Mouse (Mus musculus) mesoderm, embryonic 11.5 days (tissue): ENCODE data around the gene Echdc2.
"Not testable (repeated sequence)": the region's sequence is repeated elsewhere in the genome, so short reads cannot be mapped to it uniquely, and the experiment has no call there.

ENCODE experiments used
- DNase-seq: peaks from one replicate; pipeline ENCODE4 v3.0.0-alpha.2; 2012; ENCODE audit warnings: low read depth, low spot score

Echdc2 gene

DNA sequence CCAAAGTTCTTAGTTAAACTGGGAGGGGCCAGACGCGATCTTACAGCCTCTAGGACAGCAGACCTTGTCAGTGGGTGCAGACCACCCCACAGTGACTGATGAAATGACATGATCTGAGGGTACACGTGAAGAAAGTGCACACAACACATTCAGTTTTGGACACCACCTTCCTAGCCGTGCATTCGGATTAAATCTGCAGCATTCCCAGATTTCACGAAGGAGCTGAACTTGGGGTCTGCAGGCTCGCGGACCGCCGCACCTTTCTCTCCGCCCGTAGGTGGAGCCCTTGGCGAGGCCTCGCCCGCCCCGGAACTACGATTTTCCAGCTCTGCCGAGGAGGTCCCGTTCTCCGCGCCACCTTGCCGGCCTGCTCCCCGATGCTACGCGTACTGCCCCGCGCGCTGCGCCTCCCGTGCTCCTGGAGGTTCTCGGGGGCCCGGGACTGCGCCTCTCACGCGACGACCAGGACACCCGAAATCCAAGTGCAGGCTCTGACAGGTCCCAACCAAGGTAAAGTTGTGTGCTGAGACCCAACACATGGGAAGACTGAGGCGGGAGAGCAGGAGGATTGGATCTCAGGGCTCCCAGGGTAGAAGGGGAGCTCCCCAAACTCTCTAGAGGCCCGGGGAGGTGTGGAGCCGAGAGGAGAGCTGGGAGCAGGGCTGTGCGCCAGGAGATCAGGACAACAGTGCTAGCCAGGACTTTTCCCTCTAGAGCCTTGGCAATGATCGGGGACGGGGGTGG is at the start of gene Echdc2:
Gene Echdc2, plus strand, starts transcription at position 286 of the 744 bp plus-strand sequence.
- peak; percentile 56 for DNase-seq

DNA sequence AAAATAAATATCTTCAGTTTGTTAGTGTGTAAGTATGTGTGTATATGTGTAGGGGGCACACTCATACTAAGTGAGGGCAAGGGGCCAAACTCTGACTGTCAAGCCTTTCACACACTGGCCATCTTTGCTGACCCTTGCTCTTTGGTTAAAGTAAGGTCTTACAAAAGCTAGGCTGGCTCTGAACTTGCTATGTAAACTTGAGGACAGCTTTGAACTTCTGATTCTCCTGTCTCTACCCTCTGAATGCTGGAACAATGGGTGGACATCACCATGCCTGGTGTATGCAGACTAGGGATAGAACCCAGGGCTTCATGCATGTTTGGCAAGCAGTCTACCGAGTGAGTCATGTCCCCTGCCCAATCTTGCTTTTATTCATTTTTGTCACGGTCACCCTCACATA is 48.8 kb upstream of the Echdc2 start:
- DNase-seq = no peak

DNA sequence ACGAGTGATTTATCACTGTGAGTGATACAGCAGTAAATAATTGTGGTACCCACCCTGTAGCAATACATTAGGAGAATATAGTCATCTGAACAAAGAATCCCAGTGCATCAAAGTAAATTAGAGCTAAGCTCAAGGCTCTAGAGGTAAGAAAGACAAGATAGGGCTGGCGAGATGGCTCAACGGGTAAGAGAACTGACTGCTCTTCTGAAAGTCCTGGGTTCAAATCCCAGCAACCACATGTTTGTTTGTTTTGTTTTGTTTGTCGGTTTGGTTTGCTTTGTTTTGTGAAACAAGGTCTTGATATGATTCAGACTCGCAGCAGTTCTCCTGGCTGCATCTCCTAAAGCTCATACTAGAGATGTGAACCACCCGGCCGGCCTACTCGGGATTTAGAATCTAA is 47.7 kb upstream of the Echdc2 start:
- DNase-seq = no peak

DNA sequence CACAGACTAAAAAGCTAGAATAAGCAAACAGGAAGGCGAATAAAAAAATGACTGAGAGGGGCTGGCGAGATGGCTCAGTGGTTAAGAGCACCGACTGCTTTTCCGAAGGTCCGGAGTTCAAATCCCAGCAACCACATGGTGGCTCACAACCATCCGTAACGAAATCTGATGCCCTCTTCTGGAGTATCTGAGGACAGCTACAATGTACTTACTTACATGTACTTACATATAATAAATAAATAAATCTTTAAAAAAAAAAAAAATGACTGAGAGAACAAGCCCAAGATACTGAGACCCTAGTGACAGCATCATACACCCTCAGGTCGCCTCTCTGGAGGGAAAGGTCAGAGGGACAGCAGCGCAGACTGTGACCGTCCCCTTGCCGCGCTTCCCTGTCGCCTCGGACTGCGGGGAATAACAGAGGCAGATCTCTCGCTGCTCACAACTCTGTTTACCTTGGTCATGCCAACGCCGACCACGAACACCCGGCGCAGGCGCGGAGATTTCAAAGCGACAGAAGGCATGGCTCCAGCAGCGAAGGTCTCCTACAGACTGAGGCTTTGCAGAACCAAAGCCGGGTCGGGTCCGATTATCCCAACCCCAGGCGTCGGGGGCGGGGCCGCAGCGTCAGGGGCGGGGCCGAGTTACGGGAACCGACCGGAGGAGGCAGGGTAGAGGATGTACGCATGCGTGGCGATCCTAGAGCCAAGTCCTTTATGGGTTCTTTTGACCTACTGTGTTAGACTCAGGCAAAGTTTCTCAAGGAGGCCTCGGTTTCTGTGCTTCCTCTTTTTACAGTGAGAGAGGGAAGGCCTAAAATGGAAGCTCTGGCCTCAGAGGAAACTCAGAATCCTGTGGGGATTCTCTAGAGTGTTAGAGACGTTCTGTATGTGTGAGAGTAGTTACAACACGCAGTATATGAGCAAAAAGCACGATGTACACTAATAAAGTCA is 47.0 kb upstream of the Echdc2 start:
- peak; percentile 90 for DNase-seq

DNA sequence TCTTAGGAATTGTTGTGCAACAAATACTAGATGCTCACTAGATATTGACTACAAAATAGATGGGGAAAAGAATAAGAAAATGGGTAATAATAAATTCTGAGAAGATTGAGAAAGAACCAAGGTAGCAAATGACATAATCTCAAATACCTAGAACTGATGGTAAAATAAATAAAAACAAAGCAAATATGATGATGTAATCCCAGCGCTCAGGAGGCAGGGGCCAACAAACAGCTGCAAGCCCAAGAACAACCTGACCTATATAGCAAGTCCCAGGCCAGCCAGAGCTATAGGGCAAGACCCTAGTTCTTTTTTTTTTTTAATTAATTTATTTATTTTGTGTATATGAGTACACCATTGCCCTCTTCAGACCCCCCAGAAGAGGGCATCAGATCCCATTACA is 41.1 kb upstream of the Echdc2 start:
- no peak for DNase-seq

DNA sequence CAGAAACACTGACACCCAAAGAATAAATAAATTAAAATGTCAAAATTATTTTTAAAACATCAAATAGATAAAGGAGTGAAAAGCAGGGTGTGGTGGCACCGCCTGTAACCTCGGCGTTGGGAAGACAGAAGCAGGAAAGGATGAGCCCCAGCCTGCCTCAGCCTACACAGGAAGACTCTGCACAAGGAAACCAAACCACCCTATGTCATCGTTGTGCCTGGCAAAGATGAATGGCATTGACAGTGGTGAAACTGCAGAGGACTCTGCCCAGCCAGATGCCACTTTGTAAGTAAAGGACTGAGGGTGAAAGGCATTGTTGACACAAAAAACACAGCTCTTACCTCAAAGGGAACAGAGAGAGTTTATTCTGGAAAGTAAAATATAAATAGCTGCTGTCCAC is 39.0 kb upstream of the Echdc2 start:
- DNase-seq = no peak

DNA sequence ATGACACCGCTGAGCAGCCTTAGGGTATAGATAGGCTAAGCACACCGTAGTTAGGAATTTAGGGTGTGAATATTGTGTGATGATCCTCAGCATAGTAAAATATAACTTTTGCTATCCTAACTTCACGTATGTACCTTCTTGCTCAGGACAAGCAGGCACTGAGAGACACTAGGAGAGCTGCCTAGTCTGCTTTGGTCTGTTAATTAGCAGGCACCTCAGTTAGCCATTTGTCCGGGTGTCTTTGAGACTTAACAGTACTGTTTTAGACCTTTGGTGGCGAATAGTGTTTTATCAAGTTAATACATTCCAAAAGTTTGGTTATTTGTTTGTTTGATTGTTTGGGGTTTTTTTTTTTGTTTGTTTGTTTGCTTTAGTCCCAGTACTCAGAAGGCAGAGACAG is 37.7 kb upstream of the Echdc2 start:
- DNase-seq = no peak

DNA sequence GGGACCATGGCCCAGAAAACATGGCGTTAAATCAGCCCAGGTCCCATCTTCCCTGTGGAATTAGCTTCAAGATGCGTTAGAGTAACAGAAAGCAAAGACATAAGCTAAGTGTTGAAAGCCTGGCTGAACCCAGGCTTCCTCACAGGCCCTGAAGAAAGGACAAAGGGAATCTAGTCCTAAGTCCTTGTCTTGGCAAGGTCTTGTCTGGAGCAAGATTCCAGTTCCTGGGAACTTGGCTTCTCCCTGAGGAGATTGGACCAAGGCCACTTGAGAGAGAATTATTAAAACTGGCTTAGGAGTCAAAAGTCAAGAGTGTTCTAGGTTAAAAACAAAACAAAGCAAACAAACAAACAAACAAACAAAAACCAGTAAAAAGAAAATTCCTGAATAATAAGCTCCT is 36.9 kb upstream of the Echdc2 start:
- no peak for DNase-seq

DNA sequence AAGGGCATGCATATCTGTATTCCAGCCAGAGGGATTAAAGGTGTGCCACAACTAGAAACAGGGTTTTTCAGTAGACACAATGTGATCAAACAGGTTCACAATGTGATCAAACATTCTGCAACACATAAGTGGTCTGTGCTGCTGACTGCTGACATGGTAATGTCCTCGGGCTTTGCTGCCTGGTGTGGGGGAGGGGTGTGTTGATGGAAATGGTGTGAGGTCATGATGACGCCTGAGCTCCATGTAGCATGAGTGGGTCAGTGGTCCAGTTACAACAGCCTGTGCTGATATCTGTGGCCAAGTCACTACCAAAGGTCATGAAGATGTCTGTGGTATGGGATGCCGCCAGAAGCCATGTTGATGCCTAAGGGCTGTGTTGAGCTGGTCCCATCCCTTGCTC is 34.8 kb upstream of the Echdc2 start:
- no peak for DNase-seq

DNA sequence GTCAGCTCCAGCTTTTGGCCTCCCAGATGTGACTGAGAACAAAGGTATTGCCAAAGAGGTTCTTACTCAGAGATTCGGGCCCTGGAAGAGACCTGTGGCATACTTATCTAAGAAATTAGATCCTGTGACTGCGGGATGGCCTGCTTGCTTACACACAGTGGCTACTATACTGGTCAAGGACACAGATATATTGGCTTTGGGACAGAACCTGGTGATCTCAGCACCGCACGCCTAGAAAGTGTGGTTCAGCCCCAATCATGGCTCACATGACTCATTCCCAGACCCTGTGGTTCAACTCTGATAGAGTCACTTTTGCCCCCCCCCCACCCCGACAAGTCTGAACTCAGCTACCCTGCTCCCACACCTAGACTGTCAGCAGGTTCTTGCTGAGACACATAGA is 28.3 kb upstream of the Echdc2 start:
- no peak for DNase-seq

DNA sequence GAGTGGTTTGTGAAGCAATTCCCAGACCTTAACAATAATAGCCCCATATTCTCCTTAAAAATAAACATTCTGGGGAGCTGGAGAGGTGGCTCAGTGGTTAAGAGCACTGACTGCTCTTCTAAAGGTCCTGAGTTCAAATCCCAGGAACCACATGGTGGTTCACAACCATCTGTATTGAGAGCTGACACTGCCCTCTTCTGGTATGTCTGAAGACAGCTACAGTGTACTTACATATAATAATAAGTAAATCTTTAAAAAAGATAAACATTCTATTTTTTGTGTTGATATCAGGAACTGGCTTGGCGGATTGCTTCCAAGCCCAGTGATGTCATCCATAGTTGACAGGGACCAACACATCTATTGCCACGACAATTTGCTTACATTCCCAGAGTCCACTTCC is 22.1 kb upstream of the Echdc2 start:
- not testable (repeated sequence) for DNase-seq

DNA sequence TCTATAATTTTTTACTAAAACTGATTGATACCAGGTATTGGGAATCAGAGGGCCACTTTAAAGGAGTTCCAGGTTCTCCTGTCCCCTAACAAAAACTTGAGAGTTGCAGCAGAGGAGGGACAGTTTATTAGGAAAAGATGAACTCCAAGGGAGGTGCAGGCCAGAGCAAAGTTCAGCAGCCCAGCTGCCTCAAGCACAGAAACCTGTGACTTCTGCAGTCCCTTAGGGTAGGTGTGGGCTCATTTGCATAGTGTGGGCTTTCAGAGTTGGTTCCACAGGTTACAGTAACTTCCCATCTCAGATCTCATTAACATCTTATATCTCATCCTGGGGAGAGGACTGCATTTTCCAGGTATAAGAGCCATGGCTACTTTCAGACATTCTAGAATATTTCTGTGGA is 21.5 kb upstream of the Echdc2 start:
- no peak for DNase-seq

DNA sequence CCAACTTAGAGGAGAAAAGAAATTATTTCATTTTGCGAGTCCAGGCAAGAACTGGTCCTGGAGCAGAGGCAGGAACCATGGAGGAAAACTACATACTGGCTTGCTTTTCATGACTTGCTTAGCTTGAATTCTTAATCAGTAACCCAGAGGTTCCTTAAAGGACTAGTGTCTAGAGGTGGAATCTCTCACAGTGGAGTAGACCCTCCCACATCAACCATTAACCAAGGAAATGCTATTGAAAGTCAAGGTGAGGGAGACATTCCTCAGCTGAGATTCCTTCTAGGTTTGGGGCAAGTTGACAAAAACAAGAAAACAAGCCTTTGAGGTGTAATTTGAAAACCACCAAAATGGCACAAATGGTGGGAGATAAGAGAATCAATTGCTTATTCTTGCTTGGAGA is 20.4 kb upstream of the Echdc2 start, which contains the start of gene Scp2:
Gene Scp2, minus strand, starts transcription at position 119 of the 400 bp plus-strand sequence.
- no peak for DNase-seq

DNA sequence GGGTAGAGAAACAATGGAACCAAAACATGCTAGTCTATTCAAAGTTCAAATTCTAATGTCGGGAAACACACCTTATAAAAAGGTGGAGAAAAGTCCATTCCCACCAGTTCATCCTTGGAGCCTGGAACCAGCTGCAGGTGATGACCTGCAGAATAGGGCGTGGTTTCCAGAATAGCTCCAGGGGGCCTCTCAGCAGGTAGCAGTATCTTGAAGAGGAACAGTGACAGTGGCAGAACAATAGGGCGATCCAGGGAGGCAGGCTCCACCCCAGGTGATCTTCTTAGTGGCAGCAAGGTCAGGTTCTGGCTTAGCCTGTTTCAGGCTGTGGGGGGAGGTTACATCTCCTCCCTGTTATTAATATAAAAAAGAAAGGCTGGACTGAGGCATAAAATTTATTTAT is 19.7 kb upstream of the Echdc2 start:
- DNase-seq = not testable (repeated sequence)

DNA sequence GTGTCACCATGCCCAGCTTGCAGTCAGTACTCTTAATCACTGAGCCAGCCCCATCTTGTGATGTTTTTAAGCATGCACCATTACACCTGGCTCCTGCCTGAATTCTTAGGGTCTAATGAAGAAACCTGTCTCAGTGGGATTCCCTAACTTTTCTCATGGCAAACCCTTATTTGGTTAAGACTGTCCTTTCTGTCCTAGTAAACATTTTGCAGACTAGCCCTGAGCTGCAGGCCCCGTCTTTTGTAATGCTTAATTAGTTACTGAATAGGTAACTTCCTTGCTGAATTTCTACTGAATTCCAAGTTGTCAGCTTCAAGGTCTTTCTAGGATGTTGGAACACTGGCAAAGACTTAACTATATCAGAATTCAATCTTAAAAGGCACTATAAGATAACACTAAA is 10.1 kb upstream of the Echdc2 start:
- not testable (repeated sequence) for DNase-seq

DNA sequence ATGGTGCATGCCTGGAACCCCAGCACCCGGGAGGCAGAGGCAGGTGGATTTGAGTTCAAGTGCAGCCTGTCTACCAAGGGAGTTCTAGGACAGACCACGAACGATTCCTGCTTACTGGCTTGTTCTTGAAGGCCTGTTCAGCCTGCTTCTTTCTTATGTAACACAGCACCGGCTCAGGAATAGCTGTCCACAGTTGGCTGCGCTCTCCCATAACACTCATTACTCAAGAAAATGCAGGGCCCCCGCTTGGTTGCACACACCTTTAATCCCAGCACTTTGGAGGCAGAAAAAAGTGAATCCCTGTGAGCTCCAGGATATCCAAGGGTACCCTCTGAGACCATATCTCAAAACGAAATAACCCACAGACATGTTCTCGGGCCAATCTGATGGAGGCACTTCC is 3.3 kb upstream of the Echdc2 start:
- DNase-seq = no peak

DNA sequence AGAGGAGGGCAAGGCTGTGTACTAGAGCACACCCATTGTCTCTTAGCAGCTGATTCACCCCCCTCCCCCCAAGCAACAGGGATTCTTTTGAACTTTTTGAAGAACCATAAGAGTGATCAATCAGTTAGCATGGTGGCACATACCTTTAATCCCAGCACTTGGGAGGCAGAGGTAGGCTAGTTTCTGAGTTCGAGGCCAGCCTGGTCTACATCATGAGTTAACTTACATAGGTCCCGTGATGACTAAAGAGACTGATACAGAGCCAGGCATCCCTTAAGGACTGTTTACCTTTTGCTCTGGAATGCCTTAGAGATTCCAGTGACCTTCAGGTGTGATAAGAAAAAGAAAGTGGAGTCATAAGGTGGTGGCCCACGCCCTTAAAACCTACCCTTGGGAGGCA is 1.9 kb upstream of the Echdc2 start:
- DNase-seq = no peak

DNA sequence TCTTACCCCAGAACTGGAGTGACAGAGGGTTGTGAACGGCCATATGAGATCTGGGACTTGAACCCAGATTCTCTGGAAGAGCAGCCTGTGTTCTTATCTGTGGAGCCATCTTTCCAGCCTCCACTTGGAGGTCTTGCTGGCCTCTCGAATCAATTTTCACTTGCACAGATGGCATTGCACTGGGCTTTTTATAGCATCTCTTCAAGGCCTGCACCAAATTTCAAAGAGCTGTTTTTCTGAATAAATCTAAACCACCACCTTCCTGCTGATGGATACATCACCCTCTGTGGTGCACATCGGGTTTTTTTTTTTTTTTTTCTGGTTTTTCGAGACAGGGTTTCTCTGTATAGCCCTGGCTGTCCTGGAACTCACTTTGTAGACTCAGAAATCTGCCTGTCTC is 1.6 kb downstream of the Echdc2 start:
- DNase-seq = no peak

DNA sequence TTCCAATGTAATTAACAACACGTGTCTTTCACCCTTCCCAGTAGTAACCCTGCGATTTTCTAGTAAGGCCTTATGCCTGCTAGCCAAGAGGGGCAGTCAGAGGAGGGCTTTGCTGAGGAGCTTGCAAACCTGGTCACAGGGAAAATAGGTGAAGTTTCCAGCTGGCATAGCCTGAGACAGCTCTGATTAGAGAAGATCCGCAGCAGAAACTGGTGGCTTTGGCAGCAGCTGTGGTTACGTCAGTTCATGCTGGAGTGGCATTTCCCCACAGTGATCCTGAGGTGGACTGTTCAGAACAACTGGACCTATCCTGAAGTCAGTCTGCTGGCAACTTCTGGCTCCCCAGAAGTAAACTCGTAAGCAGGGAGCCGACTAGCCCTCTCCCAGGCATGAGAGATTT is 2.8 kb downstream of the Echdc2 start:
- no peak for DNase-seq

DNA sequence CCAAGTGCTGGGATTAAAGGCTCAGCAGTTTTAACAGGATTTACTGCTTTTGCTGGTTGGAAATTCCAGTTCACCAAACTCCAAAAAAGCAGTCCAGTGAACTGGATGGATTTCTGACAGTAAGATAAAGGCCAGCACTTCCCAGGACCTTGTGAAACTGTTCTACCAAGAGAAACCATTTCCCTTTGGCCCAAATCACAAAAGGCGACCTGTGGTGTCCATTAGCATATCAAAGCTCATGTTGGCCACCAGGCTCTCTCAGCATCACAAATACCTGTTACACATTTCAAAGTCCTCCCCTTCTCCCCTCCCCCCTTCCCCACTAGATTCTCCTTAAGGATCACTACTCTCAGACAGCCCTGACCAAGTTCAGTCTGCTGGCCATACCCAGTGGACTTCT is 17.0 kb downstream of the Echdc2 start:
- no peak for DNase-seq

DNA sequence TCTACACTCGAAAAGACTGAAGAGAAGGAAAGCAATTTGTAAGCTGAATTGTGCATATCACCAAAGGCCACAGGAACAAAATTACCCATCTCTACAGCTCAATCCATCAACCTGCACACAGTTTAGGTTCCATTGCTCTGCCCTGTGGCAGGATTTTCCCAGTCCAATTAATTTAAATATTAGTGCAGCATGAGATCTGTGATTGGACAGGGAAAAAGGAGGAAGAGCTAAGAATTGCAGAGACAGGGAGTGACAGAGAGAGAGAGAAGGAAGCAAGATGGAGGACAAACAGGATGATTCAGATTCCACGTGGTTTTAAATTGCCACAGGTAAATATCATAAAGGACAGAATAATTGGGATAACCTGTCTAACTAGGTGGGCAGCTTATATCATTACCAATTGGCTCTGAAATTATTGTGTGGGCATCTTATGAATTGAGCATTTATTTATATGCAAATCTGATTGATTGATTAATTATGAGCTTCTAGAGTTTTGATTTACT is 27.6 kb downstream of the Echdc2 start:
- no peak for DNase-seq

DNA sequence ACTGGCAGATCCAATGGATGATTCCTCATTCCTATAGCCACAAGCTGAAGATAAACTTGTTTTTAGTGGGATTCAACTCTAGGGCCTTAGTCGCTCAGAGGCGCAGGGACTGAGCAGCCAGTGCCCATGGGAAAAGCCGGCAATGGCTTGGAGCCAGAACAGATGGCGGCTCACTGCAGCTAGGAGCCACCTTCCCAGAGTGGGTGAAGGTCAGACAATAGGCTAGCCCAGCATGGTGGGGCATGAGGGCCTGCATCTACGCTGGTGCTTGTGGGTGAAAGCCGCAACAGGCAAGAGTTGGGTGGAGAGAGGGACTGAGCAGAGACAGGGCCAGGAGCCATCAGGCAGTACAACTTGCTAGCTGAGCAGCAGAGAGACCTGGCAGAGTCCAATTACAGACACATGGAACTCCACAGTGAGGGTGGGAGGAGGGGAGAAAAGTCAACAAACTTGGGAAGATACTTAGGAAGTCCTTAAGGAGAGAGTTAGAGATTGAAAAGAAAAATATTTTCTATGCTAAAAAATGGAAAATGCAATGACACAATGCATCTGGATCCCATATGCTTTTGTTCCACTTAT is 31.1 kb downstream of the Echdc2 start:
- no peak for DNase-seq
